In the genomic region with DNA sequence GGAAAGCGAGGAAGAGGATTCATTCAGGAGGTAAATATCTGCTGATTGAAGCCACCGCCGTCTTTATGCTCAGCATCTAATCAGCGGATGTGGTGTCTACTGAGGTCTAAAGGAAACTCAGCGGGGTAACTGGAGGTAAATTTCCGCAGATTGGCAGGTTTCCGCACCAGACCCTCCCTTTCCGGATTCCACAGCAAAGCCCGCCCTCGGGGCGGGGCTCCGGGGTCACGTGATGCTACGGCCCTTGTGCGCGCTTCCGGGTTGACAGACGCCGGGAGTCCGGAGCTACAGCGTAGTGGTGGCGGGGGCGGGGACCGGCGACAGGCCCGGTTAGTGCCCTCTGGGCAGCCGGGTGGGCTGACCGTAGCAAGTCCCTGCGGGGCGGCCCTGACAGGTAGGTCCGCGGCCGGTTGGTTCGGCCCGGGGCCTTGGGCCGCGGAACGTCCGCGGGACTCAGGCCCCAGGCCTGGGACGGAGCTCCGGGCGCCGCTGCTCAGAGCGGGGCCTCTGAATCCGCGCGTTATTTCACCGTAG, we compare ENCODE assay signal across 8 mouse cellular contexts. TPM values are rescaled to one million over a fixed set of nuclear protein-coding genes. Genes with fewer than 3 reads are reported as not detected.
A peak's percentile ranks its signal among the peaks of the same experiment; 100 is the strongest.
DNase-seq lines count a peak whose midpoint lies in the region; ATAC-seq and TF ChIP-seq lines count a peak whose summit lies in the region.

A gene (plus strand): TSS at position 247 of the 534 bp plus-strand sequence.

- WGBS in hindbrain, embryonic 13.5 days = under 1% methylated on average over 48 of the region's 49 CpGs

- H3K36me3 ChIP-seq in hindbrain, embryonic 13.5 days = peaks cover 28% of the 10 kb centered on the region

- no peaks in the 10 kb centered on the region for H3K9me3 ChIP-seq in hindbrain, embryonic 13.5 days

- DNase-seq in Patski (ENCODE audit: low read depth, low spot score) = peak; percentile 67
- DNase-seq in cerebellum, postnatal 14 days = peak; percentile 98 to 99
- DNase-seq in frontal cortex, postnatal 14 days (ENCODE audit: low spot score in 2 of 2) = peak; percentile 87 to 91
- DNase-seq in layer of hippocampus, postnatal 25 days (ENCODE audit: extremely low spot score in 1 of 2, low spot score in 1 of 2) = peak; percentile 84 to 85
- peak; percentile 95 for DNase-seq in lung, postnatal 25 days (ENCODE audit: low spot score)
- peak; percentile 98 for DNase-seq in retina, embryonic 14.5 days (ENCODE audit: low spot score)
- DNase-seq in thymus, postnatal 4 days = peak; percentile 98

- CTCF ChIA-PET in Patski (lab: Charles Lee) = interaction anchor here (0.6 to 3.9 kb wide), 3 partner anchors 15 to 240 kb away, joined by 3 to 16 read pairs (median 3); no protein-coding TSS in a partner anchor

- peaks cover 44% of the 10 kb centered on the region for H3K4me1 ChIP-seq in hindbrain, embryonic 13.5 days (replicated peaks)

- H3K27ac ChIP-seq in hindbrain, embryonic 13.5 days = peak within 1 kb of the TSS; percentile 89

- no peak for TF ChIP-seq CTCF in Patski (IDR thresholded peaks at IDR 0.05)

- H3K27me3 ChIP-seq in Patski = peaks cover 15% of the 10 kb centered on the region
- H3K27me3 ChIP-seq in hindbrain, embryonic 13.5 days = 0 out of 2 replicates have a peak, but pooled peaks cover 5% of the 10 kb centered on the region

- in situ Hi-C loops in Patski (cut with MboI; ENCODE audit: low pct_unique_long_range_greater_than_20kb) = no loop called here

- peak within 1 kb of the TSS; percentile 89 for H3K9ac ChIP-seq in hindbrain, embryonic 13.5 days

- peak; percentile 88 for ATAC-seq in Patski
- peak; percentile 98 for ATAC-seq in hindbrain, embryonic 13.5 days (ENCODE audit: low FRiP score)

- peak within 1 kb of the TSS; percentile 88 for H3K4me3 ChIP-seq in hindbrain, embryonic 13.5 days

- POLR2A ChIA-PET in Patski (lab: Charles Lee) = interaction anchor here (1.0 to 2.7 kb wide), 4 partner anchors 12 to 40 kb away, joined by 3 to 9 read pairs (median 5); a partner anchor contains a TSS

- H3K4me2 ChIP-seq in hindbrain, embryonic 13.5 days = peak within 1 kb of the TSS; percentile 79

RNA-seq across cellular contexts. Expression of the gene that starts here (rescaled TPM):
- polyA plus RNA-seq in Patski (2021) = 17.8 TPM
- 20.5 and 21.6 TPM in 2 replicates for polyA plus RNA-seq in hindbrain, embryonic 13.5 days (2015; fragmentation: Nextera tagmentation; extraction: Ambion mirVana)
- total RNA-seq in layer of hippocampus, postnatal 25 days (2021) = 10 to 100 TPM; 17.1 to 24.3 TPM

Comparison
In these comparisons a context has a peak if more than half of its experiments do, and no peak if none do; other contexts are left out.
1. Peak in every context shown above with its lines: DNase-seq, ATAC-seq, H3K4me3 ChIP-seq and H3K27ac ChIP-seq.